Mouse (Mus musculus) hindlimb bud, embryonic 11.5 days (tissue): ENCODE measurements around the gene Mup10.
"Not testable (repeated sequence)": the region's sequence is repeated elsewhere in the genome, so short reads cannot be mapped to it uniquely, and the experiment has no call there.

Experiments used
- DNase-seq: peaks from one replicate; pipeline ENCODE4 v3.0.0-alpha.2; 2012; ENCODE audit warnings: low read depth, low spot score; ENCODE audit errors: extremely low spot score

The Mup10 gene

DNA sequence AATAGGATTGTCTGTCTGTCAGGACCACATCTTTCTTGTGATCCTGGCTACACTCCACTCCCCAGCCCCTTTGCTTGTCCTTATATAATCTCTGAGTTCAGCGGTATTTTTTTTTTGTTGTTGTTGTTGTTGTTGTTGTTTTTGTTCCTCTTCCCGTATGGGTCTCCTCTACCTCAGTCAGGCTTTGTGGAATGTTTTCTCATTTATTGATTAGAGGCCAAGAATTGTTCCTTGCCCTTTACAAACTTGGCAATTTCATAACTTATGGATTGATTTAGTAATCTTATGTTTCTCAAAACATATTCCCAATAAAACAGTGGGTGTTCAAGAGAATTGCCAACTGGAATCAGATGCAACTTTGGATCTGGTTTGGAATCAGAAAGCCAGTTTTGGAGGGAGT lies at the start of gene Mup10:
Gene Mup10 (minus strand): TSS at position 101 of the 400 bp plus-strand sequence.
- not testable (repeated sequence) for DNase-seq
